ENCODE assay signal across 8 mouse cellular contexts in genomic region chr10:61080227-61080930, GRCm38 (mm10). TPM values are rescaled to one million over a fixed set of nuclear protein-coding genes. Genes with fewer than 3 reads are reported as not detected.
DNase-seq lines count a peak whose midpoint lies in the region; ATAC-seq and TF ChIP-seq lines count a peak whose summit lies in the region.

No protein-coding gene starts in this region.

- intact Hi-C loops in gastrocnemius, postnatal 14 days (cut with DNase I; ENCODE audit: low total_unique reads), result no loop called here
- intact Hi-C loops in left cerebral cortex, postnatal 14 days (cut with DNase I), result no loop called here

- DNase-seq in gastrocnemius, adult 18-20 months (ENCODE audit: low spot score), result peak; percentile 25
- no peak for DNase-seq in gastrocnemius, postnatal 10 days
- peak; percentile 37 for DNase-seq in gastrocnemius, postnatal 14 days
- peak; percentile 89 for DNase-seq in hindbrain, postnatal 0 days (ENCODE audit: low spot score)
- DNase-seq in left cerebral cortex, postnatal 14 days (ENCODE audit: low spot score in 2 of 2), result peak; percentile 65 to 78

- H3K36me3 ChIP-seq in hindbrain, postnatal 0 days (ENCODE audit: insufficient read depth, low read length), result no peaks in the 10 kb centered on the region
- no peaks in the 10 kb centered on the region for H3K36me3 ChIP-seq in small intestine, adult 2 months (ENCODE audit: control insufficient read depth, insufficient read depth, low read length)

- TF ChIP-seq CTCF in hindbrain, postnatal 0 days (IDR thresholded peaks at IDR 0.05; ENCODE audit: low read depth), result no peak
- TF ChIP-seq CTCF in small intestine, adult 2 months (IDR thresholded peaks at IDR 0.05; ENCODE audit: extremely low read depth, insufficient read length, insufficient replicate concordance, low read depth, low read length), result no peak

- no peaks in the 10 kb centered on the region for H3K9me3 ChIP-seq in hindbrain, postnatal 0 days (ENCODE audit: low read length)

- peak overlapping the region; percentile 32; the same call in 1 of the 2 replicates for H3K27ac ChIP-seq in hindbrain, postnatal 0 days
- peak overlapping the region; percentile 90 for H3K27ac ChIP-seq in small intestine, adult 2 months (ENCODE audit: insufficient read depth, low read depth, low read length)

- peak overlapping the region; percentile 43 for H3K4me2 ChIP-seq in hindbrain, postnatal 0 days (ENCODE audit: low read depth, low read length)

- H3K9ac ChIP-seq in hindbrain, postnatal 0 days (replicated peaks; ENCODE audit: low read length), result no peak overlapping the region

- 43% methylated on average over 14 of the region's 14 CpGs for WGBS in hindbrain, postnatal 0 days
- WGBS in small intestine, adult 2 months, result 15% methylated on average over 14 of the region's 14 CpGs

- TF ChIP-seq POLR2A in small intestine, adult 2 months (IDR thresholded peaks at IDR 0.05; ENCODE audit: low read depth, low read length), result peak; percentile 54; the same call in 1 of the 2 replicates

- no peak overlapping the region for H3K4me3 ChIP-seq in hindbrain, postnatal 0 days (ENCODE audit: low read length)
- H3K4me3 ChIP-seq in small intestine, adult 2 months (ENCODE audit: low read depth, low read length), result peak overlapping the region; percentile 54

- peak; percentile 98 for ATAC-seq in common myeloid progenitor, adult 5-6 weeks (replicated peaks; ENCODE audit: low read depth, poor library complexity, severe bottlenecking)
- peak; percentile 96 for ATAC-seq in hindbrain, postnatal 0 days
- ATAC-seq in megakaryocyte progenitor cell, adult 5-6 weeks (replicated peaks; ENCODE audit: poor library complexity), result peak; percentile 99

- no peaks in the 10 kb centered on the region for H3K27me3 ChIP-seq in hindbrain, postnatal 0 days (ENCODE audit: insufficient read depth, low read length)
- H3K27me3 ChIP-seq in small intestine, adult 2 months (ENCODE audit: control insufficient read depth, insufficient read depth, low read length), result no peaks in the 10 kb centered on the region

- H3K4me1 ChIP-seq in hindbrain, postnatal 0 days (ENCODE audit: insufficient read depth, low read length), result no peaks in the 10 kb centered on the region
- peaks cover 6% of the 10 kb centered on the region; the same call in 1 of the 2 replicates for H3K4me1 ChIP-seq in small intestine, adult 2 months (ENCODE audit: control insufficient read depth, insufficient read depth, insufficient read length, low read length)

RNA-seq across cellular contexts. Expression of gene Pcbd1, which starts 8.8 kb away (rescaled TPM):
- 1 to 10 TPM in 1 of 2 experiments, under 1 TPM in 1; 0.50 to 1.2 TPM for total RNA-seq in gastrocnemius, adult 18-20 months (2021)
- total RNA-seq in gastrocnemius, postnatal 10 days (2021), result 1 to 10 TPM; 3.6 to 4.9 TPM
- total RNA-seq in common myeloid progenitor, adult 5-6 weeks (2017), result 2.4 and 3.5 TPM in 2 replicates
- total RNA-seq in gastrocnemius, postnatal 14 days (2021), result 1 to 10 TPM; 1.3 to 2.6 TPM
- total RNA-seq in hindbrain, postnatal 0 days (2014; rRNA removed), result 22.6 and 36.6 TPM in 2 replicates
- polyA plus RNA-seq in hindbrain, postnatal 0 days (2015; fragmentation: Nextera tagmentation; extraction: Ambion mirVana), result 62.9 and 63.3 TPM in 2 replicates
- 1 to 10 TPM; 8.6 to 9.4 TPM for total RNA-seq in left cerebral cortex, postnatal 14 days (2021)
- total RNA-seq in megakaryocyte progenitor cell, adult 5-6 weeks (2015), result 9.6 and 15.8 TPM in 2 replicates
- total RNA-seq in megakaryocyte progenitor cell, adult 5-6 weeks (2017), result 8.9 and 11.0 TPM in 2 replicates
- polyA plus RNA-seq in small intestine, adult 2 months (2012; rRNA removed), result 14.7 and 21.0 TPM in 2 replicates
